Mouse (Mus musculus): ENCODE measurements at regions not wholly inside any gene's neighbourhood (a gene's known extent, or its start where the extent isn't known, plus 50 kb on each side); places are given as distances from the start of the nearest gene placed in this dataset.
A peak's percentile ranks its signal among the peaks of the same experiment; 100 is the strongest.

DNA sequence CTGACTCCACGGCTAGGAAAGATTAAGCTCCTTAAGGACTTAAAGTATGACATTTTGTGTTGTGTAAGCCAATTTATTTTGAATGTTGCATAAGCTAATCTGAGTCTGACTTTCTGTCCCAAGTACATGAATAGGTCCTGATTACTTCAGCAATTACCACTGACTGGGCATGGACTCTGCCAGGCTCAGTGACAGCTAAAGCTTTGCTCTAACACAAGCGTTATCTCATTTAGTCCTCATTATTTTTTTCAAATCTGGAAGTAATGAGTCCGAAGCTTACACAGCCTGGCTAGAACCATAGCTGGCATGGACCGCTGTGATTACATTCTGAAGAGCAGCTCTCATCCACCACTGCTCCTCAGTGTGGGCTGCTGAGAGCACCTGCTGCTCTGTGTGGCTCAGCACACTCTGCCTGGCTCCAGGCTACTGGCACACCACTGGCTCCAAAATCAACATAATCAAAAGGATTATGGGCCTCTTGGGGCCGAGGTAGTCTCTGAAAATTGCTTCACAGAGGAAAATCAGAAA lies 753.0 kb upstream of the Jmjd1c start:
- no peak for DNase-seq (ENCODE audit: low read depth, low spot score)

DNA sequence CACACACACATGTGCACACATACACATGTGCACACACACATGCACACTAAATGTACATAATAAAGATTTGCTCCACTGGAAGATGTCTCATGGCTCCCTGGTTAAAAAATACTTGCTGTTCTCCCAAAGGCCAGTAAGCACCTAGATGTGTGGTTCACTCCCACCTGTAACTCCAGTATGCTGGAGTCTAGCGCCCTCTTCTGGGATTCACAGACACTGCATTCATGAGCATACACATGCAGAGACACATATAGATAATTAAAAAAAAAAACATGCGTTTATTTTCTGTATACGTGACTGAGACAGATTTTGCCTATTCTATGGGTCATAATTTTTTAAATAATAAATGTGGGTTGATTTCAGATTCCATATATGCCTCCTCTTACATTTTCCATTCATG lies 747.5 kb upstream of the Jmjd1c start:
- DNase-seq (ENCODE audit: low read depth, low spot score): peak; percentile 3

DNA sequence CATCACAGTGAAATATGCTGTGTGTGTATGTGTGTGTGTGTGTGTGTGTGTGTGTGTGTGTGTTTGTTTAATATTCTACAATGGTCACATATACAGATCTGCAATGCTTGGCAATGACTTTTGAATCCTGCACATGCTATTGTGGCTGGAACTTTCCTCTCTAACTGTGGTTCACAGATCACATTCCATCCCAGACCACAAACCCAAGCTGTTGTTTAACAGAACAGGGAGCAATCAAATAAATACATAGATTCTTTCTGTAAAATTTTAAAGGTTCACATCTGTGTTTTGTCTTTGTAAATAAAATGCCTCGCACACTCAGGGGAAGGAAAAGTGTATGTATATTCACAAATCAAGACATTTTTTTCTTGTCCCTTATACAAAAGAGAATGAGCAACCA lies 744.9 kb upstream of the Jmjd1c start:
- DNase-seq (ENCODE audit: low read depth, low spot score): no peak

DNA sequence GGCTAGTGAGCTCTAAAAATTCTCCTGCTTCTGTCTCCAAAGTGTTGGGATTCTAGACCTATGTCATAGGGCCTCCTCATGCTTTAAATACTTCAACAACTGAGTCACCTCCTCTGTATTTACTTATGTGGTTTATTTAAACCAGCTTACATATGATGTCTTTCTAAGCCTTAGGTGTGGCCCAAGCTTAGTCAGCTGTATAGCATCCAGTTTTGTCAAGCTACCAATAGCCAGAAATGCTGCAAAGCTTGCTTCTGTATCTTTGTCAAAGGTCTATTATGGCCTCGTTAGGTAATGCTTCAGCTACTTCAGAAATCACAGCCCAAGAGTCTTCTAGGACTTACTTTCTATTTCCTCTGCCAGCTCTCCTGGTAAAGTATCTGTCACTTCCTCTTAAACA lies 741.9 kb upstream of the Jmjd1c start:
- no peak for DNase-seq (ENCODE audit: low read depth, low spot score)

DNA sequence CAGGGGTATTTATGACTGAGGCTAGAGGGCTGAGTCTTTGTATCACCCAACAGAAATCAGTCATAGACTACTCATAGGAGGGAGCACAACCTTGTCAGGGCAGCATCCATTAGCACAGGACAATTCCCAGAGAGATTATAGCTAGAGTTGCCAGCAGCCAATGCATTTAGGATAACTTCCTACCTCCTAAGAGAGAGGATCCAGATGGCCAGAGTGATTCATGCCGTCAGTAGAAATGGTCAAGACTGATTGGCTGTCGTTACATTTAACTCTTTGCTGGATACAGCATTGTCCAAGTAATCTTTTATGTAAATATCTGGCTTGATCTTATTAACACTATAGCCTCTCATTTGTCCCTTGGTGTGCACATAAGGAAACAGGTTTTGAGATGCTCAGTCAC lies 740.9 kb upstream of the Jmjd1c start:
- no peak for DNase-seq (ENCODE audit: low read depth, low spot score)

DNA sequence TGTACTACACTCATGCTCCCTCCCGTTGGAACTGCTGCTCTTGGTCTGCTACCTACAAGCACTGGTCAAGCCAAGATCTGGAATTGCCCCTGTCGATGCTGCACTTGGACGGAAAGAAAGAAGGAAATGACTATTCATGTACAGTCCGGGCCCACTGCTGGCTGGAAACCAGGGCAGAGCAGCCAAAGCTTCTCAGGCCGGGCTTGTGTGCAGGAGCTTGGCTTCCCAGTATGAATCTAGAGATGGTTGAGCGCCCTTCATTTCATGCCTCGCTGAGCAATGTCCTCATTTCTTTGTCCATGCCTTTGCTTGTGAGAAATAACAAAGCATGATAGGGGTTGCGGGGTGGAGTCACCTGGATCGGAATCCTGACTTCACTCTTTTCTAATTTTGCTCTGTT lies 738.2 kb upstream of the Jmjd1c start:
- DNase-seq (ENCODE audit: low read depth, low spot score): no peak

DNA sequence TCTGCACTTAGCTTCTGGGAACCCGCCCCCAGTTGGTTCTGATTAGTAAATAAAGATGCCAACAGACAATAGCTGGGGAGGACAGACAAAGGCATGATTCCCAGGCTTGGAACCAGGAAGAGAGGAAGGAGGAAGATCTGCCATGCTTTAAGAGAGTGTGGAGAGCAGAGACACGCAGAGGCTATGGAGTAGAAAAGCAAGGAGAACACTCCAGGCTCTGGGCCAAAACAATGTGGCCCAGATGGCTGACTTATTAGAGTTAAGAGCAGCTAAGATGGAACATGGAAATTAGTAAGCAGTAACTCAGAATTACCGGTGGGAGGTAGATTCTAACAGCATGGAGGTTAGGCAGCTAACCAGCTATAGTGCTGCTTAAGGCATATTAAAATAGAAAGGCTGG lies 725.8 kb upstream of the Jmjd1c start:
- DNase-seq (ENCODE audit: low read depth, low spot score): no peak

GRCm38 (mm10) chr10:66371756-66372155 lies 724.2 kb upstream of the Jmjd1c start:
- DNase-seq (ENCODE audit: low read depth, low spot score): no peak

Measured in WW6 (cell line).